Mouse (Mus musculus) left cerebral cortex, postnatal 14 days (tissue): ENCODE measurements around the gene Snx9. TPM values are rescaled to one million over a fixed set of nuclear protein-coding genes. Genes with fewer than 3 reads are reported as not detected.
A peak's percentile ranks its signal among the peaks of the same experiment; 100 is the strongest.

Experiments used
- DNase-seq, 2 experiments: peaks; one replicate each; pipeline ENCODE4 v3.0.0; 2021 to 2022; ENCODE audit warnings: low spot score in 2 of 2, mixed read lengths in 1 of 2
- intact Hi-C: fragments of 180-260 bp; cut with DNase I; formaldehyde crosslinking; loops from one replicate; pipeline ENCODE4 v1.15.1; 2025
- total RNA-seq, 2 experiments: library from RNA; stranded (reverse); gene quantifications; 2 replicates each; pipeline ENCODE4 v1.2.3; 2021

The Snx9 gene
- total RNA-seq, 2 experiments from 2014 or later: 11.4 to 12.2 TPM

- peak; percentile 81 to 92 for DNase-seq
- intact Hi-C loops: no loop called here
These were observed 134.2 kb downstream of the Snx9 start for GRCm38 (mm10) chr17:5975099-5975977.

GRCm38 (mm10) chr17:5976221-5977055 lies 135.3 kb downstream of the Snx9 start:
- peak in 1 of 2 experiments; percentile 49 for DNase-seq
- intact Hi-C loops: loop anchor here (2.0 kb wide), 1 partner anchor 28 kb away; no protein-coding TSS in a partner anchor

GRCm38 (mm10) chr17:5977056-5977920 lies 136.2 kb downstream of the Snx9 start:
- DNase-seq: no peak
- intact Hi-C loops: loop anchor here (2.0 kb wide), 1 partner anchor 28 kb away; no protein-coding TSS in a partner anchor

- no peak for DNase-seq
- intact Hi-C loops: loop anchor here (2.0 kb wide), 1 partner anchor 27 kb away; no protein-coding TSS in a partner anchor
These were observed 136.9 kb downstream of the Snx9 start for GRCm38 (mm10) chr17:5977921-5978504.

GRCm38 (mm10) chr17:5978505-5979077 lies 137.5 kb downstream of the Snx9 start:
- DNase-seq: no peak
- intact Hi-C loops: no loop called here

GRCm38 (mm10) chr17:5980860-5981259 lies 139.7 kb downstream of the Snx9 start:
- intact Hi-C loops: no loop called here
- DNase-seq: no peak

Other genes with a start within 250 kb of the Snx9 start
- gene Synj2, start 100.0 kb downstream of the Snx9 start, total RNA-seq: 10 to 100 TPM; 60.1 to 64.4 TPM
- 10 to 100 TPM; 15.5 to 16.3 TPM for gene Serac1, start 238.4 kb downstream of the Snx9 start, total RNA-seq
- gene Gtf2h5, start 238.5 kb downstream of the Snx9 start, total RNA-seq: 100 to 1,000 TPM; 140 to 152 TPM